Mouse (Mus musculus) kidney, adult 18-20 months (tissue): ENCODE measurements around the gene B4galt5.
A peak's percentile ranks its signal among the peaks of the same experiment; 100 is the strongest.

Experiments
- DNase-seq: peaks from one replicate; pipeline ENCODE4 v3.0.0; 2021

Gene B4galt5

DNA sequence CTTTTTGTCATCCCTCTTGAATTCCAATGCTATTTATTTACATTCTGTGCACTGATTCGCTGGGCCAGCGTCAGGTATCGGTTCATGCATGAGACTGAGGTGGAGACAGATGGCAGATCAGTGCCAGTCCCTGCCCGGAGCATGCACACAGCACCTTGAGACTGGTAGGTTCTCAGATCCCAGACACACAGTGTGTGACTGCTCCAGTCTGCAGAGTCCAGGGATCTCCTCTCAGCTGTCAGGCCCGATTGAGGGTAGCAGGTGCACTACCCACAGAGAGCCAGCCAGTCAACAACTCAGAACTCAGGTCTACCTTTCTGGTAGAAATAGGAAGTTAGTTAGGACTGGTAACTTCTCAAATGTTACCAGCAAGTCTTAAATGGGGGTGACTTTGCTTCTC, 18.4 kb downstream of the B4galt5 start:
- no peak for DNase-seq

DNA sequence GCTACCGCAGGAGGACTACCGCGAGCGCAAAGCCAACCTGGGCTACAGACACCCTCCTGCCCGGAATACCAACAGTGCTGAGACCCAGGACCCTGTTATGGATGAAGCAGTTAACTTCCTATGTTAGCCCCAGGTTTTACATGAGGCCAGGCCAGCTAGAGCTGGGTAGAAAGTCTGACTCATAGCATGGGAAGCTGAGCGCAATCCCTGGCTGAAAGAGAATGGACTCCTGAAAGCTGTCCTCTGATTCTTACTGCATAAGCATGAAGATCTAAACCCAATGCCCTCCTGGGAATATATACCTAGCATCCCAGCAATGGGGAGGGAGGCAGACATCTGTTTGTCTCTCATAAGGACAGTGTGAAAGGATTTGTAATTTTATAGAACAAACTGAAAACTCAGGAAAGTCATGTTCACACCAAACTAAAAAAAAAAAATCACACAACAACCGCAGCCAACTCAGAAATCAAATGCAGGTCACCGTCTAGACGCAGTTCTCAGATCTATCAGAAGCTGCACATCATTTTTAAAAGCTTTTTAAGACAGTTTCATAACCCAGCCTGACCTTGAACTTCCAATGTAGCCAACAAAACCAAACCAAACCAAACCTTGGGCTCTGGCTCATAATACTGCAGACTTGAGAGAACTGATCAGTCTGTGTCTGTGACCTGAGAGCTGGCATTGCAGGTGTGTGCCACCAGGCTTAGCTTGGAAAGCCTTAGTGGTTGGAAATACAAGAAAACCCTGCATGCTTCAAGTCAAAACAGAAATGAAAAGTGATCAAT, 19.3 kb downstream of the B4galt5 start:
- DNase-seq: no peak

DNA sequence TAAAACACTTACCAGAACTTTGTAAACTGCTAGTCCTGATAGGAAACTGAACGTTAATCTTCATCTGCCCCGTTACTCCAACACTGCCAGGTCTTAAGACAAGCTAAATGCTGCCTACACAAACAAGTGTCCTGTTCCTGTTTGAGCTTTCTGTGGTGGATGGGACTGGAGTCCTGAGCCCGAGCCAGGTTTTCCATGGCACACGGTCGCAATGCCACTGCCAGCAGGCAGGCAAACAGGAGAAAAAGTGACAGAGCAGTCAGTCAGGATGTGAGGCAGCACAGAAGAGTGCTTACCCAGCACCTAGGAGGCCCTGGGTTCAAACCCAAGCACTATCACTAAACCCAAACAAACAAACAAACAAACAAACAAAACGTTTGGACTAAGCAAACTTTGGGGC, 20.6 kb downstream of the B4galt5 start:
- no peak for DNase-seq

DNA sequence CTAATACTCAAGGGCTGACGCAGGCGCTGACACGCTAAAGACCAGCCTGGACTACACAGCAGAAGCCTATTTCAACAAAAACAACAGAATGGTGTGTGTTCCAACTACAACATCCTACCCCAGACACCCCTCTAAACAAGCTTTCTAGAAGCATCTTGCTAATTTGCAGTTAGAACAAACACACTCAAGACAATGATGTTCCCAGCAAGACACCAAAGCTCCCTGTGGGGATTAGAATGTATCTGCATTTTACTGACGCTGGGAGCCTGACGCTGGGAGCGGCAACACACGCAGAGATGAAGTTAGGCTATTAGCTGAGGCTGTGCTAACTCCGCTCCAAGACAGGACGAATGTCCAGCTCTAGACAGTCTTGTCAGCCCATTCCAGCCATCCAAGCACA, 22.4 kb downstream of the B4galt5 start:
- no peak for DNase-seq

DNA sequence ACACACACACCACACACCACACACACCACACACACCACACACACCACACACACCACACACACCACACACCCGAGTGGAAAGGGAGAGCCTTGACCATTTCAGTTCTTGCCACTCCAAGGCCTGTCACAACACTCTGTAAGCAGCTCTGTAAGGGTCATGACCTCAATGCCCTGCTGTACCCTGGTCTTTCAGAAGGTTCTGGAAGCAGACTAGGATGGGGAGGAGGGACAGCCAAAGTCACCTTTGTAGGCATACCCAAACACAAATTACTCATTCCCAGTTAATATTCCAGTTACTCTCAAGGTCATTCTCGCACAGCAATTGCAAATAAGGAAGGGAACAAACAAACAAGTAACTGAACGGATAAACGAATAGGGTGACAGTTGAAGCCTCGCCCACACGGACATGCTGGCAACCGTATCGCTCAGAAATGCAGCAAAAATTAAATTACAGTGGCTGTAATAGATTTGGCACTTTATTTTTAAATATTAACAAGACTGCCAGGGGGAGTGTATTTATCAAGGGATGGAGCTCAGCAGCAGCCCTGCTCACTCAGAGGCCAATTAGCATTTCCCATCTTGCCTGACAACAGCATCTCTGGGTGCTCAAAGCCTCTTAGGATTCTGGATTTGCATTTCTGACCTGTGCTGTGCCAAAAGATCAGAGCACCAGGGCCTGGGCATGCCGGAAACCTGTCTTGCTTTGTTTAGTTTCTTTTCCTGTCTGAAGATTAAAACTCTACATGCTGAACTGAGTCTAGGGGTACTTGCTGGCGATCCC, 24.6 kb downstream of the B4galt5 start:
- DNase-seq: peak; percentile 47

DNA sequence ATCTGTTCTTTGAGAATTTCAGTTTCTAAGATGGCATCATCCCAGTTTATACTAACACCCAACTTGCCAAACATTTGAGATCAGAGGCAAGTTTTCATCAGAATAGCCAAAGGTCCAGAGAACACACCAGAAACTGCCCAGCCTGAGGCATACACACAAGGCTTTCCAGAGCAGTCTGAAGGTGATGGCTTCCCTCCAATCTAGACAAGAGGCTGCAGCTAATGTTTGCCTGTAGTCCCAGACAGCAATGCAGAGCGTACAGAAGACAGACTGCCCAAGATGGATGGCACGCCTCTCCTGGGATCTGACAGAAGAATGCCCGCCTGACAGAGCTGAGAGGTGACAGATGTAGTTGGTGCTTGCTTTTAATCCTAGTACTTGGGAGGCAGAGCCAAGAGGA, 25.9 kb downstream of the B4galt5 start:
- no peak for DNase-seq

DNA sequence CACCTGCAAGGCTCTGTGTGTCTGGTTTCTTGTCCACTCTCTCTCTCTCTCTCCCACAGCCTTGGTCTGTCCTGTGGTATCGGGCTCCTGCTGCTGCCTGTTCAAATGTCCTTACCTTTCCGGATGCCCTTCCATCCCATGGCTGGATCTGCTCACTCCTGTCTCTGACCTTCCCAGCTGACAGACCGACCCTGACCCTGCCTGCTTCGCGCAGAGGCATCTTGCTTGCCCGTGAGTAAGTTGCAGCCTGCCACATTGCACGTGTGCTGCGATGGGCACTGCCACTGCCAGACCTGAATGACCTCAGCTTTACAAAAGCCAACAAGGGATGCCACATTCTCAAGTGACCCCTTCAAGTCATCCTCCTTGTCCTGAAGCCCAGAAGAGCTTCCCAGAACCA, 27.6 kb downstream of the B4galt5 start:
- no peak for DNase-seq

DNA sequence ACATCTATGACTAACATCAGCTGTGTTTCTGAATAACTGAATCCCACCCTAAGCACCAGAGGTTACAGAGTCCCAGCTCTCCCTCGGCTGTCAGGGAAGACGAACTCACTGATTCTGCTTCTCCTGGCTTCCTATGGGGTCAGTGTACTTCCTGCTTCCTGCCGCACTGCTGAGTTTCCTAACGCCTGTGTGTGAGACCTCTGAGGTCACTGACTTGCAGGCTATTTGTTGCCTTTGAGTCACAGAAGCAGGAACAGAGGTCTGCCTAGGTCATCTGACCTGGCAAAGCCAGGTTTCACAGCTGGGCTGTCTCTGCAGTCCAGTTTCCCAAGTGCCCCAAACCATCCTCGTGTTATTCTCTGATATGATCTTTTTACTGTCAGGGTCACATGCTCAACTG, 30.0 kb downstream of the B4galt5 start:
- DNase-seq: peak; percentile 52

DNA sequence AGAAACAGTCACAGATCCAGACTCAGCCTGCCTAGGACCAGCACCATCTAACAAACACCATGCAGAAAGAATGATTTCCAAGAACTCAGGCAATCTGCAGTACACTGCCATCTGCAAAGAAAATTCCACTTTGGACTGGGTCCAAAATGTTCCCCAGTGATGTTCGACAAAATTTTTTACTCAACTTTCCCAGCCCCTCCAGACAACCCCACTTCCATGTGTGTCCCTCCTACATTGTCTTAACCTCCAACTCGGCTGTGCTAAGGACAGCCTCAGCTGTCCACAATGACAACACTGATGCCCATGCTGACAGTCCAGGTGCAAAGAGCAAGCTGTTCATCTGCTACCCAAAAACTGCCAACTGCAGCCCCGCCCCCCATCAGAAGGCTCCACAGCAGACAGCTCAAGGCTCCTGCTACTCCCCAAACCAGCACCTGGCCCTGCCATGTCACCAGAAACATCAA, 32.2 kb downstream of the B4galt5 start:
- no peak for DNase-seq

DNA sequence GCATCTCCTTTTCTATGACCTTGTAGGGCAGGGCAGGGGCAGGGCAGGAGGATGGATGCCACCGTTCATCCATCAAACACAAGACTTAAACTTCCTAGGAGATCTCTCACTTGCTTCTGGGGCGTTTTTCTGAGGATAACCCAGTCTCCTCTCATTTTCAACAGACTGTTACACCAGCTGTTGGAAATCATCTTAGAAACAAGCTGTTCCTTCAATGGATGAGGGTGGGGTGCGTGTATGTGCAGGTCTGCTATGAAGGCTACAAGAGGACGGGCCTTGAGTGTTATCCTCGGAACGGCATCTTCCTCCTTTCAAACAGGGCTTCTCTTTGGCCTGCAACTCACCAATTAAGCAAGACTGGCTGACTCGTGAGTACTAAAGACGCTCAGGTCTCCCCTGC, 34.5 kb downstream of the B4galt5 start:
- no peak for DNase-seq

DNA sequence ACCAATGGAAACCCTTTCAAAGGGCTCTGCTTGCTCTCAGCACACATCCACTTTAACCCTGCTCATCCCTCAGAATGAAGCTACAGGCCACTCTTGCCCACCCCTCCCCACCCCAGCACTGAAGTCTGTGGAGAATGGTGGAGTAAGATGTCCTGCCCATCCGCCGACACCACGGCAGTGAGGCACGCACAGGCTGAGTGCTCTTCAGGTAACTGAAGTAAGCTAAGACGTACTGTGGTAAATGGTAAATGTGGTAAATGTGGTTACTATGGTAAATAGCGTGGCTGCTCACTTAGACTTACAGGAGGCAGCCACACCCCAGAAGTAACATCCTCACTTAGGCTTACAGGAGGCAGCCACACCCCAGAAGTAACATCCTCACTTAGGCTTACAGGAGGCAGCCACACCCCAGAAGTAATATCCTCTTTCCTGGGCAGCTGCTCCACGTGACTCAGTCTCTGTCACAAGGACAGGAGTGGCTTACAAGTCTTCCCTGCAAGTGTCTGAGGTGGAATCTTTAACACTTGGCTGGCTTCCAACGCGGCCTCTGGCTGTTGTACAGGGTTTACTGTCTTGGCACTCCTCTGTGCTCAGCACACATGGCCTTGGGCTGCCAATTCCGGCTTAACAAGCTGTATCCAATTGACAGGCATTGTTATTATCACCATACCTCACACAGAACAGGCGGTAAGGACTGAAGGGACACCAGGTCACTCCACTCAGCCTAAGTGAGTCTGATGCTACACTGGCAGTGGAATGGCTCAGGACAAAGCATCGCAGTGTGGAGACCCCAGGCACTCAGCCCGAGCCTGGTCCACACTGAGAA, 35.3 kb downstream of the B4galt5 start:
- peak; percentile 83 for DNase-seq

DNA sequence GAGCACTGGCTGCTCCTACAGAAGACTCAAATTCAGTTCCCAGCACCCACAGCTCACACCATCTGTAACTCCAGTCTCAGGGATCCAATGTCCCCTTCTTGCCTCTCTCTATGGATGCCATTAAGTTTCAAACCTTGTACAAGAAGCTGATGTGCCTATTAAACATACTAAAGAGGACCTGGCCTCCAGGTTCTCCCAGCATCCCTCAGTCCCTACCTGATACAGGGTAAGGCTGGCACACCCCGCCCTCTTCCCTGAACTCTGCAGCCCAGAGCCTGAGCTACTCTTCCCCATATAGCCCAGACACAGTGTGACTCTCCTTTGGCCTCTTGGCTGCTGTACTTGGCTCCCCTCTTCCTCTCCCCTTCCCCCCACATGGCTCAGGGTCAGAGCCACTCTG, 38.9 kb downstream of the B4galt5 start:
- DNase-seq: no peak

DNA sequence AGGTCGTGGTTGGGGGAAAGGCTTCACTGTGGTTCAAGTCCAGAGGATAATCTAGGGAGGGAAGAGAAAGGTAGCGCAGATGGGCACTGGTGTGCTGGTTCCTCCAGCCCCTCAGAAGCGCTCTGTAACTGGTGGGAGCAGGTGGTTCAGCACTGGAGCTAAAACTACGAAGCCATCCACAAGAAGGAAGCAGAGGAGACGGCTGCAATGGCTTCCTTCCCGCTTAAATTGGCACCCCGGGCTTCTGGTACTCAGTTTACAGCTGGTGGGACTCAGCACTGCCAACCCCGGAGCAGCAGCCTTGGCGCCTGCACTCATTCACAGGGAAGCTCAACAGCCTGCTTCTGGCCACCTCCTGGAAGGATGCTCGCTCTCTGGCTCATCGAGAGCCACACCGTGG, 39.7 kb downstream of the B4galt5 start:
- no peak for DNase-seq

DNA sequence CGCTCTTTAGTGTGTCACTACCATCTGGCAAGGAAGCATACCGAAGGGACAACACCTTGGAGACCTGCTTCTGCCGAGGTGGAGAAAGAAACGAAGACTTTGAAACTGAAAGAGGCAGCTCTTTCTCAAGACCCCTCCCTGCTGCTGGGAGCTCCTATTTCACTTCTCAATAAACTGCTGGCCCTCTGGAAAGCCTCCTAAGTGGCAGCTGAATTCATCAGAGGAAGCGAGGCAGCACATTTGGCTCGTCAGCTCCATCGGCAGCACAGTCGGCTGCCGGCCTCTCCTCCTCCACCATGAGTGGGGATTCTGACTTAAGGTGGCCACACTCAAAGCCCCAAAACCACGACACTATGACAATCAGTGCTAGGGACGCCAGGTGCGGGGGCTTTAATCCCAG, 41.3 kb downstream of the B4galt5 start:
- no peak for DNase-seq

DNA sequence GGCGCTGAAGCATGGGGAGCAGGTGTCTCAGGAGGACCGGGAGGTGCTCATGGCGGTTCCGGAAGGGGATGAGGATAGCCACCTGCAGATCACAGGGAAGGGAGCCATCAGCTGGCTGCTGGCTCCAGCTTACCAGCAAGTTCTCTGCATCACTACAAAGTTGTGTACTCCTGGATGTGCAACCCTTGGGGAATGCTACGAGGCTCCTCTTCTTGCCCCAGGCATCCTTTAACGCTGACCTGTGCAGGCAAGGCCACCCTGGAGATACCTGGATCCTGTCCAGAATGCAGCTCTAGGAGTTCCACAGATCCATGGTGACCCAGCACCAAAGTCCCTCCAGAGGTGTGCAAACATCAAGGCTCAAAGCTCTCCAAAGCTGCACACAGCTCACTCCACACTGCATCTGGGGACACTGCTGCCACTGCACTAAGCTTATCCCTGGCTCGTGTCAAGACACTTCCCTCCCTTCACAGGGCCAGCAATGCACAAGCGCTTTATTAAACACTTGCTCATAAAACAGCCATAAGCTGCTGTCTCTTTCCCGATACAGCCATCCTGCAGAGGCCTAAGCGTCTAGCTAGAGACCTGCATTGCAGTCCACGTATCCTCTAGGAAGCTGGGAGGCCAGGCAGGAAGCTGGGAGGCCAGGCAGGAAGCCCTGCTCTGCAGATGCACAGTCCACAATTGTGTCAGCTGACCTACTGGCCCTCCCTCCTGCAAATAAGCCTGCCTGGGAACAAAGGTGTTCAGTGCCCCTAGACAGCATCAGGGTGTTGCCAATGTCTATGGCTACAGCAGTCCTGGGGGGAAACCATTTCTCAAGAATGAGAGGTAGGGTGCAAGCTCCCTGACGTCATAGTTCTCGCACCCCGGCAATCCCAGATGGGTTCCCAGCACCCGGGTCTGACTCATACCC, 42.1 kb downstream of the B4galt5 start:
- peak; percentile 38 for DNase-seq

DNA sequence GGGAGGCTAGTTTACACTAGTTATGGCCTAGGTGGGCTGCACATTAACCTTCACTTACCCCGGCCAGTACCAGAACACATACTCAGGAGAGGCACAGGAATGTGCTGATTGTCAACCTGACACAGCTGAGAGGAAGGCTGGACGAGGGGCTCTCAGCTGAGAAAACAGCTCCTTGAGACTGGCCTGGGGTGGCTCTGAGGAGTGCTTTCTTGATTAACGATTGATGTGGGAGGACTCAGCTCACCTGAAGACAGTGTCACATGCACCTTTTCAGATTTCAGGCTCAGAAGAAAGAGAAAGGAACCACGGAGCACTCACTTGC, 42.7 kb downstream of the B4galt5 start:
- DNase-seq: no peak

DNA sequence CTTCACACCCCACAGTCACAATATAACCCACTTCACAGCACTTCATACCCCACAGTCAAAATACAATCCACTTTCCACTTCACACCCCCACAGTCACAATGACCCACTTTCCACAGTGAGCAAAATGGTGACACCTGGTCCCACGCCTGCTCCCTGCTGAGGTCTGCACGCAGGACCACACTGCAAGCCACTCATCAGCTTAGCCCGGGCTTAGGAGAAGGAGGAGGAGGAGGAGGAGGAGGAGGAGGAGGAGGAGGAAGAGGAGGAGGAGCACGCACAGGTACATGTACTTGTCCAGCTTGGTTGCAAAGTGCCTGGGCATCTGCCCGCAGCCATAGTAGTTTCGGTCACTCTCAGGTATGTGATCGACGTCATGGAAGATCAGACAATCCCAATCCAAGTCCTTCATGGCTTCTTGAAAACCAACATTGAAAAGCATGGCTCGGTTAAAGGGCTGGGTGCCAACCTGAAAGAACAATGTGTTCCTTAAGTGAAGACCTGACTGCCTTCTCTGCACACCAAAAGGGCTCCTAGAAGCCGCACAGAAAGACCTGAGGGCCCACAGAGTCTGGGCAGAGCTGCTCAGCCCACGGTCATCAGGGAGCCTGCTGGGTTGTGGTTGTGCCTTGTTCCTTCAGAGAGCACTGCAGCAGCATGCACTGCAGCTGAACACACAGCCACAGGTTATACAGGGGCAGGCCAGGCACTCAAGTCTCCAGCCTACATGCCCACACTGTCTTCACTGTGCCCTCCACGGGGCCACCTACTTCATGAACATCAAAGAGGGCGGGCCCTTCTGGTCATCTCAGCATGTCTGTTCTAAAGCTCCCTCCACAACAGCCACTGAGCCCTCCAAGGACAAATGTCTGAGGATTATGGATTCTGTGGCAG, 43.4 kb downstream of the B4galt5 start:
- peak; percentile 2 for DNase-seq

DNA sequence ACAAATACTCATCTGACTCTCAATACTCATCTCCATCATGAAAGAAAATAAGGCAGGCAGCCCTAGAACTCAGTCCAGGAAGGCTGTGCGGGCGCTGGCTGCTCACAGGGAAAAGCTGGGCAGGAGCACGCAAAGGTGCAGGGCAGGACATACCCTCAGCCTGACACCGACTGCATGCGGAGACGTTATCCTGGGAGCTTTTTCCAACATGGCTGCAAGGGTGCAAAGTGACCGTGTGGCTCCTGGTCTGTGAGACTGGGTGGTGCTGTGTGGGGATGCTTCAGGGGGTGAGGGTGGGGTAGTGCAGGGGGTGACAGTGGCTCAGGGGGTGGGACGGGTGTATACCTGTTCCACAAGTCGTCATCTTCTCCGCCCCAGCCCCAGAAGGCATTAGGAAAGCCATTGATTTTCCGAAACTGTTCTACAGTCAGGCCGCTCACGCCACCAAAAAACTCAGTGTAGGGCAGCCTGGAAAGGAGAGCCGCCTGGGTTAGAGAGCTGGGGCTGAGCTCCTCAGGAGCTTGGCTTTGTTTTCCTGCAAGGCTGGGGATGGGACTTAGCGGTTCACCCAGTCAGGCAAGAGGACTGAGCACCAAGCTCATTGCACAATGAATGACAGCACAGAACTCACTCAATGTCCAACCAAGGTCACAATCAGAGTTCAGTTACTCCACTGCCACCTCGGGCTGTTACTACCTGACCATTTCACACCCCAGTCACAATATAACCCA, 44.2 kb downstream of the B4galt5 start:
- peak; percentile 1 for DNase-seq

DNA sequence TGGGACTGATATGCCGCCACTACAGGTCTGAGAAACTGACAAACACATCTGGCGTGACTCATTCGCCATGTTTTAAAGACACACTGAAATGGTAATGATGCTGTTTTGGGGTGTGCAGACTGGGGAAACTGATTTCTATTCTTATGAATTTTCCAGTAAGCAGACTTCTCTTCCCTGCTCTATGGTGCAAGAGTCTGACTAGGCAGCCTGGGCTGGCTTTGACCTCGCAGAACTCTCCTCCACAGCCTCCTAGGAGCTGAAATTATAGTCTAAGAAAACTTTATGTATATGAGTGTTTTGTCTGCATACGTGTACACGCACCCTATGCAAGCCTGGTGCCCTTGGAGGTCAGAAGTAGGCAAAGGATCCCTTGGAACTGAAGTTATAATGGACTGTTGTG, 45.2 kb downstream of the B4galt5 start:
- no peak for DNase-seq

DNA sequence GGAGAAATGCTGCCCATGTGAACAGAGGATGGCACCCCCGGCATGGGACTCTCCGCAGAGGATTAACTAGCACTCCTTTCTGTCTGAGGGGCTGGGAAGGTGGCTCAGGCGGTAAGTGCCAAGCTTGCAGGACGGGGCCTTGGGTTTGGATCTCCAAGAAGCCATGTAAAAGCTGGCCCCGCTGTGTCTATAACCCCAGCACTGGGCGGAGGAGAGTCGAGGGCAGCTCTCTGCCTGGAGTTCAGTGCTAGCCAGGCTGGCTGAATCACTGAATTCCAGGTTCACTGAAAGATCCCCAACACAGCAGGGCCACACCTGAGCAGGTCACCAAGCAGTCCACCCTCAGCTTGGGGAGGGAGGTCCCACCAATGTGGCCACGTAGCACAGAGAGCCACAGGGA, 45.8 kb downstream of the B4galt5 start:
- DNase-seq: peak; percentile 1

DNA sequence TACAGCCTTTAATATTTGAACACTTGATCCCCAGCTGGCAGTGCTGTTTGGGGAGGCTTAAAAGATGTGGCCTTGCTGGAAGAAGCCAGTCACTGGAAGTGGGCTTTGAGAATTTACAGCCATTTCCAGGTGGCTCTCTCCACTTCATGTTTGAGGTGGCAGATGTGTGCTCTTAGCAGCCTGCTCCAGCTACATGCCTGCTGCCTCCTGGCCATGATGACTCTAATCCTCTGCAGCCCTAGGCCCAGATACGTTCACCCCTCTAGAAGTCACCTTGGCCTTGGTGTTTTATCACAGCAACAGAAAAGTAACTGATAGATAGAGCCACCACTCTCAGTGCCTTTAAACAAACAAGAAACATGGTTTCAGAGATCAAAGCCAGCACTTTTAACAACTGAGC, 46.3 kb downstream of the B4galt5 start:
- no peak for DNase-seq
